Mouse (Mus musculus) lung, postnatal 0 days (tissue): ENCODE results near the gene Ndufa3. TPM values are rescaled to one million over a fixed set of nuclear protein-coding genes. Genes with fewer than 3 reads are reported as not detected.
A peak's percentile ranks its signal among the peaks of the same experiment; 100 is the strongest.

Source experiments
- ATAC-seq: fragments of 200-750 bp; cut with Nextera tagmentation; 2 replicates; pipeline ENCODE4 v1.8.0; 2017; ENCODE audit warnings: moderate library complexity
- DNase-seq: peaks from one replicate; pipeline ENCODE4 v3.0.0-alpha.2; 2016; ENCODE audit warnings: low spot score
- H3K27ac ChIP-seq: fragments of 300-500 bp; sonication (generic); 2 replicates; pipeline ENCODE4 v1.5.1; 2014; ENCODE audit warnings: antibody characterized with exemption, mild to moderate bottlenecking, low read length, mixed read lengths
- H3K27me3 ChIP-seq: fragments of 300-500 bp; sonication (generic); replicated peaks from 2 replicates; pipeline ENCODE4 v1.6.1; 2014; ENCODE audit warnings: low read length, mixed read lengths; ENCODE audit not compliant: insufficient read depth
- H3K36me3 ChIP-seq: fragments of 300-500 bp; sonication (generic); 2 replicates; pipeline ENCODE4 v1.6.1; 2014; ENCODE audit warnings: low read length, mixed read lengths; ENCODE audit not compliant: insufficient read depth
- H3K4me1 ChIP-seq: fragments of 300-500 bp; sonication (generic); 2 replicates; pipeline ENCODE4 v1.6.1; 2014; ENCODE audit warnings: antibody characterized with exemption, low read depth, low read length, mixed read lengths; ENCODE audit not compliant: insufficient read depth
- H3K4me2 ChIP-seq: fragments of 300-500 bp; sonication (generic); replicated peaks from 2 replicates; pipeline ENCODE4 v1.6.1; 2014; ENCODE audit warnings: low read depth, mild to moderate bottlenecking, low read length, moderate library complexity, mixed read lengths
- H3K4me3 ChIP-seq: fragments of 300-500 bp; sonication (generic); 2 replicates; pipeline ENCODE4 v1.5.1; 2014; ENCODE audit warnings: low read depth, low read length
- H3K9ac ChIP-seq: fragments of 300-500 bp; sonication (generic); replicated peaks from 2 replicates; pipeline ENCODE4 v1.6.1; 2014; ENCODE audit warnings: low read depth, mild to moderate bottlenecking
- H3K9me3 ChIP-seq: fragments of 300-500 bp; sonication (generic); 2 replicates; pipeline ENCODE4 v1.6.1; 2016; ENCODE audit warnings: low read length, mixed read lengths
- CTCF ChIP-seq: IDR thresholded peaks from 2 replicates; pipeline ENCODE4 v1.5.1; 2016; ENCODE audit warnings: antibody characterized with exemption, mild to moderate bottlenecking
- EP300 ChIP-seq: IDR thresholded peaks from 2 replicates; pipeline ENCODE4 v1.6.1; 2016; ENCODE audit warnings: antibody characterized with exemption, mild to moderate bottlenecking, control low read depth
- WGBS: fragments of 180-500 bp; shearing (Covaris S2); extraction: QIAGEN DNeasy Blood & Tissue Kit; methylation state at CpG from one replicate; pipeline ENCODE4 v1.1.7; 2014; 5-methylcytosine and 5-hydroxymethylcytosine counted together
- polyA plus RNA-seq: library from polyadenylated mRNA; unstranded; fragments of >200 nt; fragmentation: Nextera tagmentation; extraction: Ambion mirVana; gene quantifications from 2 replicates; pipeline ENCODE4 v1.2.1, GENCODE M21; 2015

Ndufa3 gene
- polyA plus RNA-seq, 1 experiment from 2014 or later = 505 TPM

GRCm38 (mm10) chr7:3616389-3617241 is 558 bp upstream of the Ndufa3 start:
- 36% methylated on average over 6 of the region's 6 CpGs for WGBS
- TF ChIP-seq CTCF (peak; percentile 69), EP300 (0 out of 2 replicates have a peak, but pooled peaks have one; percentile 24)
- Histone ChIP-seq H3K4me1 (peaks cover 6% of the 10 kb centered on the region), H3K9ac (no peak overlapping the region), H3K4me3 (0 out of 2 replicates have a peak overlapping the region, but pooled peaks have one; percentile 85), H3K9me3 (no peaks in the 10 kb centered on the region), H3K27me3 (no peaks in the 10 kb centered on the region), H3K27ac (no peak overlapping the region), H3K36me3 (peaks cover 8% of the 10 kb centered on the region; the same call in 1 of the 2 replicates), H3K4me2 (no peak overlapping the region)
- ATAC-seq = peak; percentile 50
- DNase-seq = no peak

- DNase-seq = no peak
- H3K9me3 ChIP-seq = no peaks in the 10 kb centered on the region
- TF ChIP-seq CTCF = no peak
- TF ChIP-seq EP300 = no peak
- H3K4me1 ChIP-seq = peaks cover 11% of the 10 kb centered on the region; the same call in 1 of the 2 replicates
- no peaks in the 10 kb centered on the region for H3K36me3 ChIP-seq
- H3K27me3 ChIP-seq = no peaks in the 10 kb centered on the region
- peak overlapping the region; percentile 69 for H3K9ac ChIP-seq
- H3K4me3 ChIP-seq = peak overlapping the region; percentile 65
- H3K4me2 ChIP-seq = peak overlapping the region; percentile 76
- 27% methylated on average over 4 of the region's 4 CpGs for WGBS
- no peak for ATAC-seq
- peak overlapping the region; percentile 94 for H3K27ac ChIP-seq
Observed at GRCm38 (mm10) chr7:3629030-3629429, 11.9 kb downstream of the Ndufa3 start.

GRCm38 (mm10) chr7:3629543-3630477 is 12.6 kb downstream of the Ndufa3 start, which contains the start of the genes Tfpt and Prpf31:
Tfpt (minus strand) TSS chr7:3629929.
Prpf31 (plus strand) TSS chr7:3629985.
- TF ChIP-seq CTCF (no peak), EP300 (peak; percentile 85)
- 1% methylated on average over 47 of the region's 47 CpGs for WGBS
- Histone ChIP-seq H3K9me3 (no peaks in the 10 kb centered on the region), H3K36me3 (peaks cover 1% of the 10 kb centered on the region; the same call in 1 of the 2 replicates), H3K4me1 (peaks cover 11% of the 10 kb centered on the region; the same call in 1 of the 2 replicates), H3K4me2 (peak within 1 kb of the TSS; percentile 76), H3K27ac (peak within 1 kb of the TSS; percentile 94), H3K9ac (peak within 1 kb of the TSS; percentile 69), H3K27me3 (no peaks in the 10 kb centered on the region), H3K4me3 (peak within 1 kb of the TSS; percentile 65)
- DNase-seq = peak; percentile 98
- peak; percentile 94 for ATAC-seq

GRCm38 (mm10) chr7:3630478-3630815 is 13.3 kb downstream of the Ndufa3 start:
- peaks cover 7% of the 10 kb centered on the region; the same call in 1 of the 2 replicates for H3K36me3 ChIP-seq
- WGBS = 69% methylated on average over 3 of the region's 3 CpGs
- H3K4me3 ChIP-seq = peak overlapping the region; percentile 65
- ATAC-seq (no peak), DNase-seq (no peak)
- no peak for TF ChIP-seq EP300
- TF ChIP-seq CTCF = no peak
- H3K27ac ChIP-seq = no peak overlapping the region
- peaks cover 11% of the 10 kb centered on the region; the same call in 1 of the 2 replicates for H3K4me1 ChIP-seq
- H3K9me3 ChIP-seq = no peaks in the 10 kb centered on the region
- peak overlapping the region; percentile 76 for H3K4me2 ChIP-seq
- no peaks in the 10 kb centered on the region for H3K27me3 ChIP-seq
- peak overlapping the region; percentile 69 for H3K9ac ChIP-seq

- H3K9ac ChIP-seq = no peak overlapping the region
- no peak overlapping the region for H3K27ac ChIP-seq
- no peak overlapping the region for H3K4me2 ChIP-seq
- no peak for TF ChIP-seq CTCF
- TF ChIP-seq EP300 = no peak
- peaks cover 6% of the 10 kb centered on the region; the same call in 1 of the 2 replicates for H3K36me3 ChIP-seq
- no peak overlapping the region for H3K4me3 ChIP-seq
- DNase-seq (no peak), ATAC-seq (no peak)
- no peaks in the 10 kb centered on the region for H3K27me3 ChIP-seq
- H3K9me3 ChIP-seq = no peaks in the 10 kb centered on the region
- H3K4me1 ChIP-seq = peaks cover 14% of the 10 kb centered on the region
- 65% methylated on average over 5 of the region's 5 CpGs for WGBS
Observed at GRCm38 (mm10) chr7:3643412-3643811, 26.2 kb downstream of the Ndufa3 start.
